Mouse (Mus musculus): Measurements from ENCODE around the gene Pla2g2f. TPM values are rescaled to one million over a fixed set of nuclear protein-coding genes. Genes with fewer than 3 reads are reported as not detected.
A peak's percentile ranks its signal among the peaks of the same experiment; 100 is the strongest.

Pla2g2f gene
- polyA plus RNA-seq, 1 experiment: not detected

DNA sequence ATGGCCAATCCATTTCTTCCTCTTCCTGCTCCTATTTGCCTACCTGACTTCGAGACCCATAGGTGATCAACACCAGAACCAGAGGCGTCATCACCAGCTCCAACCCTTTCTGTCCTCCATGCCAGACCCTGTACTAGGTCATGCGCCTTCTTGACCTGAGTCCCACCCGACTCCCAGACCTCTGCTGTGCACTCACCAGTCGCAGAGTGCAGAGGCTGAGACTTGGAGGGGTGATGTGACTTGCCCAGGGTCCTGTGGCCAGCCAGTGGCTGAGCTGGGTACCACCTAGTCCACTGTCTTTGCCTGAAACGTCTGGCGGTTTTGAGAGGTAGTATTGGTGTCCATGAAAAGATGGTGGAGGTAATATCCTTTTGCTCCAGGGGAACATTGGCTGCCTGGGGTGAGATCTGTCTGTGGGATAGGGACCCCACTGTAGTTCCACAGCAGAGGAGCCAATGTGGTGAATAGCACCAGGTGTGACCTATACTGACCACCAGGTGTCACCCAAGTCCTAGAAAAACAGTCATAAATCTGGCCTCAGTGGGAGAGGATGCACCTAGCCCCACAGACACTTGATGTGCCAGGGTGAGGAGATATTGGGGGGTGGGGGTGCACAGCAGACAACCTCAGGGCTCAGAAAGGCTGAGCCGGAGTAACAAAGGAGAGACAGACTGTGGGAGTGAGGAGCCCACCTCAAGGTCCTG lies 8.9 kb downstream of the Pla2g2f start:
- no peaks in the 10 kb centered on the region for H3K4me1 ChIP-seq (ENCODE audit: control insufficient read depth, insufficient read depth, low read length)
- H3K27ac ChIP-seq (ENCODE audit: insufficient read depth, low read depth, low read length): no peak overlapping the region
- WGBS: 54% methylated on average over 8 of the region's 8 CpGs
- H3K36me3 ChIP-seq (ENCODE audit: control insufficient read depth, insufficient read depth, low read length): no peaks in the 10 kb centered on the region
- H3K4me3 ChIP-seq (ENCODE audit: insufficient read depth, low read depth, low read length): no peak overlapping the region
- DNase-seq: peak; percentile 55
- H3K27me3 ChIP-seq (replicated peaks; ENCODE audit: control insufficient read depth, insufficient read depth, low read length): no peaks in the 10 kb centered on the region
- TF ChIP-seq POLR2A (IDR thresholded peaks at IDR 0.05; ENCODE audit: low read depth, low read length) (no peak), CTCF (conservative IDR thresholded peaks at IDR 0.05; ENCODE audit: insufficient read depth, insufficient read length, low read depth, low read length) (peak; percentile 77)

DNA sequence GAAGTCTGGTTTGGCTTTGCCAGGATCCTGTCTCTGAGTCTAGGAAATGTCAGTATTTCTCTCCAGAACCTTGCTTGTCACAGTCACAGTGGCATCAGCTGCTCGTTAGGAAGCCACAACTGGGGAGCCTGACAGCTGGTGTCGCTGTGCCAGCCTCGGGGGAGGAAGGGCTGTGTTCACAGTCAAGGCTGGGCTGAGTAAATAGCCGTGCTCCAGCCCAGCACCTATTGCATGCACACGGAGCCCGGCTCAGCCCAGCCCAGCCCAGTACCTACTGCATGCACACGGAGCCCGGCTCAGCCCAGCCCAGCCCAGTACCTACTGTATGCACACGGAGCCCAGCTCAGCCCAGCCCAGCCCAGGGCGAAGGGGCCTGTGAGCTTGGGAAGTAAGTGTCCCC lies 9.6 kb downstream of the Pla2g2f start:
- Histone ChIP-seq H3K27me3 (replicated peaks; ENCODE audit: control insufficient read depth, insufficient read depth, low read length) (no peaks in the 10 kb centered on the region), H3K4me3 (ENCODE audit: insufficient read depth, low read depth, low read length) (no peak overlapping the region), H3K36me3 (ENCODE audit: control insufficient read depth, insufficient read depth, low read length) (no peaks in the 10 kb centered on the region), H3K27ac (ENCODE audit: insufficient read depth, low read depth, low read length) (no peak overlapping the region), H3K4me1 (ENCODE audit: control insufficient read depth, insufficient read depth, low read length) (no peaks in the 10 kb centered on the region)
- TF ChIP-seq POLR2A (IDR thresholded peaks at IDR 0.05; ENCODE audit: low read depth, low read length) (no peak), CTCF (conservative IDR thresholded peaks at IDR 0.05; ENCODE audit: insufficient read depth, insufficient read length, low read depth, low read length) (no peak)
- 42% methylated on average over 10 of the region's 10 CpGs for WGBS
- DNase-seq: no peak

DNA sequence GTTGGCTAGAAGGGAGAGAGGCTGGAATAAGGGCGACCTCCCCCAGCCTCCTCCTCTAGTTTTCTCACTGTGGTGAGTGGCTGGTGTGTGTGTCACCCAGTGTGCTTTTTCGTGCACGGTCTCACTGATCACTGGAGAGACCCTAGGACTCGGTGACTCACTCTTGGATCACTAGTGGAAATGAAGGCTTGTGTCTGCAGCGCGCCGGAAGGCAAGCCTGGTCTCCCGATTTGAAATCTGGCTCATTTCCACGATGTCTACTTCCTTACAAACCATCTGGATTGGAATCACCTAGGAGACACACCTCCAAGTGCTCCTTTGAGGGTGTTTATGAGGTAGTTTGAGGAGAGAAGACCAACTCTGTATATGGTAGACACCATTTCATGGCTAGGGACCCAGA lies 10.6 kb downstream of the Pla2g2f start:
- H3K27ac ChIP-seq (ENCODE audit: insufficient read depth, low read depth, low read length): no peak overlapping the region
- H3K4me3 ChIP-seq (ENCODE audit: insufficient read depth, low read depth, low read length): no peak overlapping the region
- H3K4me1 ChIP-seq (ENCODE audit: control insufficient read depth, insufficient read depth, low read length): no peaks in the 10 kb centered on the region
- no peak for TF ChIP-seq POLR2A (IDR thresholded peaks at IDR 0.05; ENCODE audit: low read depth, low read length)
- TF ChIP-seq CTCF (conservative IDR thresholded peaks at IDR 0.05; ENCODE audit: insufficient read depth, insufficient read length, low read depth, low read length): no peak
- no peaks in the 10 kb centered on the region for H3K36me3 ChIP-seq (ENCODE audit: control insufficient read depth, insufficient read depth, low read length)
- no peak for DNase-seq
- H3K27me3 ChIP-seq (replicated peaks; ENCODE audit: control insufficient read depth, insufficient read depth, low read length): no peaks in the 10 kb centered on the region
- 86% methylated on average over 9 of the region's 9 CpGs for WGBS

DNA sequence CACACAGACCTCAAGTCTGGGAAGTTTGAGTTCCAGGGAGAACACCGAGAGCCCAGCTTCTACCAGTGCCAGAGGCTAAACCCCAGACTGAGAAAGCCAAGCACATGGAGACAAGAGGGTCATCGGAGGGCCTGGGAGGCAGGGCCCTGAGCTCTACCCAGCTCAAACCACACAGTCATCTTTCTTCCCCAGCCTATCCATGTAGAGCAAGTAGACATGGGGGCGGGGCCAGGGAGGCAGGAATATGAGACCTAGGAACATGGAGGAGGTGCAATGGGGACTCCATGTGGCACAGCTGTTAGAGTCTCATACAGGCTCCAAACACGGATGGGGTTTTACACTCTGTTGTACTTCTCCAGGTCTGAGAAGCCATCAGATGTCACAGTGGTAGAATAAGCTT lies 11.5 kb downstream of the Pla2g2f start:
- no peaks in the 10 kb centered on the region for H3K27me3 ChIP-seq (replicated peaks; ENCODE audit: control insufficient read depth, insufficient read depth, low read length)
- H3K4me1 ChIP-seq (ENCODE audit: control insufficient read depth, insufficient read depth, low read length): no peaks in the 10 kb centered on the region
- no peak overlapping the region for H3K4me3 ChIP-seq (ENCODE audit: insufficient read depth, low read depth, low read length)
- 44% methylated on average over 4 of the region's 4 CpGs for WGBS
- no peak overlapping the region for H3K27ac ChIP-seq (ENCODE audit: insufficient read depth, low read depth, low read length)
- DNase-seq: peak; percentile 64
- TF ChIP-seq POLR2A (IDR thresholded peaks at IDR 0.05; ENCODE audit: low read depth, low read length) (no peak), CTCF (conservative IDR thresholded peaks at IDR 0.05; ENCODE audit: insufficient read depth, insufficient read length, low read depth, low read length) (no peak; the same call in 1 of the 2 replicates)
- H3K36me3 ChIP-seq (ENCODE audit: control insufficient read depth, insufficient read depth, low read length): no peaks in the 10 kb centered on the region

GRCm38 (mm10) chr4:138739136-138739851 lies 18.1 kb downstream of the Pla2g2f start:
- TF ChIP-seq POLR2A (IDR thresholded peaks at IDR 0.05; ENCODE audit: low read depth, low read length): no peak
- no peak for TF ChIP-seq CTCF (conservative IDR thresholded peaks at IDR 0.05; ENCODE audit: insufficient read depth, insufficient read length, low read depth, low read length)
- H3K27me3 ChIP-seq (replicated peaks; ENCODE audit: control insufficient read depth, insufficient read depth, low read length): no peaks in the 10 kb centered on the region
- H3K27ac ChIP-seq (ENCODE audit: insufficient read depth, low read depth, low read length): no peak overlapping the region
- no peak for DNase-seq
- H3K4me1 ChIP-seq (ENCODE audit: control insufficient read depth, insufficient read depth, low read length): no peaks in the 10 kb centered on the region
- no peak overlapping the region for H3K4me3 ChIP-seq (ENCODE audit: insufficient read depth, low read depth, low read length)
- 56% methylated on average over 7 of the region's 7 CpGs for WGBS
- H3K36me3 ChIP-seq (ENCODE audit: control insufficient read depth, insufficient read depth, low read length): no peaks in the 10 kb centered on the region

DNA sequence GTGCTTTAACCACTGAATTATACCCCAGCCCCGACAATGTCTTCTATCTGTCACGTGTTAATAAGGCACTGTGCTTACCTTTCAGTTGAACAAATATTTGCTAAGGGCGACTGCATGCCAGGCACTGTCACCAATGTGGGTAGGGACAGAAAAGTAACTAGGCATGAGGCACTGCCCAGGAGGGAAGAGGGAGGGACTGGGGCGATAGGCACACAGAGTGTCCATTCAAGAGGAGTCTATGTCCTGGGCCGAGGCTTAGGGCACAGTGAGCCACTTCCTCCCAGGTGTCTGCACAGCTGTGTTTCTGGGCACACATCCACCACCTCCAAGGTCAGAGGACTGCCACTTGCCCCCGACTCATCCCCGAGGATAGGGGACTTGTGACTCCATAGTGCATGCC lies 20.4 kb downstream of the Pla2g2f start, which contains the start of gene Ubxn10:
Gene Ubxn10 (minus strand): TSS at position 137 of the 400 bp plus-strand sequence.
- no peak within 1 kb of the TSS for H3K27ac ChIP-seq (ENCODE audit: insufficient read depth, low read depth, low read length)
- H3K4me3 ChIP-seq (ENCODE audit: insufficient read depth, low read depth, low read length): no peak within 1 kb of the TSS
- H3K27me3 ChIP-seq (replicated peaks; ENCODE audit: control insufficient read depth, insufficient read depth, low read length): no peaks in the 10 kb centered on the region
- no peaks in the 10 kb centered on the region for H3K4me1 ChIP-seq (ENCODE audit: control insufficient read depth, insufficient read depth, low read length)
- TF ChIP-seq POLR2A (IDR thresholded peaks at IDR 0.05; ENCODE audit: low read depth, low read length): no peak
- TF ChIP-seq CTCF (conservative IDR thresholded peaks at IDR 0.05; ENCODE audit: insufficient read depth, insufficient read length, low read depth, low read length): no peak
- DNase-seq: no peak
- 56% methylated on average over 7 of the region's 7 CpGs for WGBS
- H3K36me3 ChIP-seq (ENCODE audit: control insufficient read depth, insufficient read depth, low read length): no peaks in the 10 kb centered on the region

- Histone ChIP-seq H3K36me3 (ENCODE audit: control insufficient read depth, insufficient read depth, low read length) (no peaks in the 10 kb centered on the region), H3K27me3 (replicated peaks; ENCODE audit: control insufficient read depth, insufficient read depth, low read length) (no peaks in the 10 kb centered on the region), H3K27ac (ENCODE audit: insufficient read depth, low read depth, low read length) (no peak overlapping the region), H3K4me1 (ENCODE audit: control insufficient read depth, insufficient read depth, low read length) (no peaks in the 10 kb centered on the region), H3K4me3 (ENCODE audit: insufficient read depth, low read depth, low read length) (no peak overlapping the region)
- TF ChIP-seq POLR2A (IDR thresholded peaks at IDR 0.05; ENCODE audit: low read depth, low read length) (no peak), CTCF (conservative IDR thresholded peaks at IDR 0.05; ENCODE audit: insufficient read depth, insufficient read length, low read depth, low read length) (no peak)
- WGBS: 90% methylated on average over 4 of the region's 4 CpGs
- DNase-seq: no peak
Observed at GRCm38 (mm10) chr4:138734863-138735262, 22.6 kb downstream of the Pla2g2f start.

All from kidney, adult 2 months (tissue).